Mouse (Mus musculus): ENCODE measurements around the gene Ppp1r3e.

- no peak for TF ChIP-seq HCFC1 (IDR thresholded peaks at IDR 0.05; ENCODE audit: borderline replicate concordance, insufficient read depth, low read length)
- no peak for TF ChIP-seq CHD2 (IDR thresholded peaks at IDR 0.05; ENCODE audit: low read depth, low read length)
- 0 out of 2 replicates have a peak, but pooled peaks have one; percentile 5 for TF ChIP-seq ZC3H11A (IDR thresholded peaks at IDR 0.05; ENCODE audit: borderline replicate concordance, low read depth, low read length)
- TF ChIP-seq ZNF384 (IDR thresholded peaks at IDR 0.05; ENCODE audit: low read depth, low read length), result no peak
Observed at GRCm38 (mm10) chr14:54860511-54860910, 16.8 kb downstream of the Ppp1r3e start.

All from ES-E14 (cell line).